Mouse (Mus musculus) ES-E14 (cell line): ENCODE data around the gene Lpin3.

Experiments used
- CHD2 ChIP-seq: IDR thresholded peaks from 2 replicates; pipeline ENCODE4 v1.6.1; 2014; ENCODE audit warnings: mild to moderate bottlenecking, low read depth, low read length, inconsistent platforms
- MAFK ChIP-seq: IDR thresholded peaks from 2 replicates; pipeline ENCODE4 v1.6.1; 2014; ENCODE audit warnings: mild to moderate bottlenecking, low read depth, low read length, inconsistent platforms; ENCODE audit not compliant: insufficient read depth
- ZC3H11A ChIP-seq: IDR thresholded peaks from 2 replicates; pipeline ENCODE4 v1.6.1; 2012; ENCODE audit warnings: low read depth, mild to moderate bottlenecking, inconsistent platforms, low read length, borderline replicate concordance

- TF ChIP-seq ZC3H11A: no peak
- no peak for TF ChIP-seq CHD2
- TF ChIP-seq MAFK: no peak
Measured at GRCm38 (mm10) chr2:160872395-160872794, 8.1 kb upstream of the Lpin3 start.
